Mouse (Mus musculus) G1E (cell line): ENCODE measurements around the gene Rtn4ip1.

Source experiments
- CTCF ChIP-seq: IDR thresholded peaks from 2 replicates; pipeline ENCODE4 v1.5.1; 2012; ENCODE audit warnings: low read depth, low read length, inconsistent platforms, mixed read lengths
- GATA1 ChIP-seq: IDR thresholded peaks from 2 replicates; pipeline ENCODE4 v1.6.1; 2012; ENCODE audit warnings: borderline replicate concordance, low read length, inconsistent platforms, mixed read lengths
- POLR2AphosphoS5 ChIP-seq: IDR thresholded peaks from 2 replicates; pipeline ENCODE4 v1.6.1; 2012; ENCODE audit warnings: low read depth, low read length, inconsistent platforms; ENCODE audit not compliant: insufficient replicate concordance

- TF ChIP-seq CTCF (no peak), GATA1 (no peak), POLR2AphosphoS5 (no peak)
Measured at GRCm38 (mm10) chr10:43892971-43893370, 8.6 kb upstream of the Rtn4ip1 start.
